In the genomic region with DNA sequence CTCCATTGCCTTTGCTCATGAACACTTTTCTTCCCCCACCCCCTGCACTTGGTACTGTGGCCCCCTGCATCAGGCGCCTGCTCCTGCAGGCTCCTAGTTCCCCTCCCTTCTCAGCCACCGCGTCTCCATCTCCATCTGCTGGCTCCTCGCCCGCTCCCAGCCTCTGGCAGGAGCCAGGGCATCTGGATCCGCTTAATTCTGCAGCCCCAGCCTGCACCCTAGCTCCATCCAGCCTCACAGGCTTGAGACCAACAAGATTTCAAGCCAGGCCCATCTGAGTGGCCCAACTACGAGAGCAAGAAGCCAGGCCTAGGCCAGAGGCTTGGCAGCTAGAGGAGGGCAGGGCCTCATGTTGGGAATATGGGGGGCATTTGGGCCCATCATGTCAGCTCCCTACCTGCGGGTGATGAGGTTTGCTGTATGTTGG, we compare ENCODE assay signal across 12 mouse cellular contexts. TPM values are rescaled to one million over a fixed set of nuclear protein-coding genes. Genes with fewer than 3 reads are reported as not detected.
DNase-seq lines count a peak whose midpoint lies in the region; ATAC-seq and TF ChIP-seq lines count a peak whose summit lies in the region.
"Not testable (repeated sequence)": the region's sequence is repeated elsewhere in the genome, so short reads cannot be mapped to it uniquely, and the experiment has no call there.
"Had no signal": no experiment of that assay in that cellular context is flagged by ENCODE, and none has a peak within 500 bp of the region (broad histone marks: within the 10 kb centered on the region; RNA-seq: fewer than 3 reads in every experiment).

No protein-coding gene starts in this region.

- peak overlapping the region; percentile 95 for H3K27ac ChIP-seq in embryonic facial prominence, embryonic 11.5 days (replicated peaks; ENCODE audit: low read depth, low read length)
- peak overlapping the region; percentile 92 for H3K27ac ChIP-seq in kidney, postnatal 0 days
- H3K27ac ChIP-seq in liver, adult 2 months (replicated peaks; ENCODE audit: insufficient read depth, low read depth, low read length); midbrain, postnatal 0 days (ENCODE audit: low read depth, low read length): not testable (repeated sequence)

- H3K4me2 ChIP-seq in embryonic facial prominence, embryonic 11.5 days (ENCODE audit: low read depth, low read length), result peak overlapping the region; percentile 54
- H3K4me2 ChIP-seq in kidney, postnatal 0 days (ENCODE audit: low read length), result peak overlapping the region; percentile 70
- H3K4me2 ChIP-seq in midbrain, postnatal 0 days (ENCODE audit: low read depth, low read length, poor library complexity, severe bottlenecking), result not testable (repeated sequence)

- H3K27me3 ChIP-seq in embryonic facial prominence, embryonic 11.5 days (ENCODE audit: control insufficient read depth, insufficient read depth, low read length); kidney, postnatal 0 days (ENCODE audit: insufficient read depth, low read length); liver, adult 2 months (ENCODE audit: control insufficient read depth, insufficient read depth, low read length); midbrain, postnatal 0 days (ENCODE audit: insufficient read depth, low read length): not testable (repeated sequence)

- TF ChIP-seq CTCF in kidney, postnatal 0 days (IDR thresholded peaks at IDR 0.05; ENCODE audit: low read depth); liver, adult 2 months (IDR thresholded peaks at IDR 0.05; ENCODE audit: low read depth, low read length); midbrain, postnatal 0 days (IDR thresholded peaks at IDR 0.05): not testable (repeated sequence)

- intact Hi-C loops in gastrocnemius, postnatal 14 days (cut with DNase I; ENCODE audit: low total_unique reads); heart, postnatal 36 days (cut with DNase I): not testable (repeated sequence)

- 19% methylated on average over 8 of the region's 8 CpGs for WGBS in embryonic facial prominence, embryonic 11.5 days
- WGBS in kidney, postnatal 0 days, result 35% methylated on average over 8 of the region's 8 CpGs
- 64% methylated on average over 8 of the region's 8 CpGs for WGBS in liver, adult 2 months
- 43% methylated on average over 8 of the region's 8 CpGs for WGBS in midbrain, postnatal 0 days

- not testable (repeated sequence) for H3K4me1 ChIP-seq in embryonic facial prominence, embryonic 11.5 days (ENCODE audit: control insufficient read depth, insufficient read depth, low read length); midbrain, postnatal 0 days (ENCODE audit: insufficient read depth, low read length)
- H3K4me1 ChIP-seq in kidney, postnatal 0 days (replicated peaks; ENCODE audit: insufficient read depth, low read length), result peaks cover 32% of the 10 kb centered on the region
- peaks cover 25% of the 10 kb centered on the region for H3K4me1 ChIP-seq in liver, adult 2 months (ENCODE audit: control insufficient read depth, insufficient read depth, low read length)

- H3K9ac ChIP-seq in embryonic facial prominence, embryonic 11.5 days (replicated peaks; ENCODE audit: low read length), result peak overlapping the region; percentile 55
- 0 out of 2 replicates have a peak overlapping the region, but pooled peaks have one; percentile 51 for H3K9ac ChIP-seq in kidney, postnatal 0 days (ENCODE audit: low read depth, low read length)
- H3K9ac ChIP-seq in liver, adult 2 months (ENCODE audit: low read depth, low read length), result peak overlapping the region; percentile 19; the same call in 1 of the 2 replicates
- 0 out of 2 replicates have a peak overlapping the region, but pooled peaks have one; percentile 36 for H3K9ac ChIP-seq in midbrain, postnatal 0 days (replicated peaks; ENCODE audit: low read length, poor library complexity, severe bottlenecking)

- H3K79me2 ChIP-seq in liver, adult 2 months (ENCODE audit: control insufficient read depth, insufficient read depth, low read length), result not testable (repeated sequence)

- not testable (repeated sequence) for TF ChIP-seq POLR2A in liver, adult 2 months (IDR thresholded peaks at IDR 0.05; ENCODE audit: extremely low read depth, insufficient read depth, low read length)

- DNase-seq in adrenal gland, postnatal 14 days, result peak; percentile 72
- peak; percentile 82 for DNase-seq in embryonic facial prominence, embryonic 11.5 days (ENCODE audit: low spot score)
- DNase-seq in gastrocnemius, postnatal 14 days, result peak; percentile 91
- peak; percentile 69 to 70 for DNase-seq in heart, postnatal 36 days
- peak; percentile 31 for DNase-seq in kidney, postnatal 0 days (ENCODE audit: low spot score)
- not testable (repeated sequence) for DNase-seq in liver, adult 2 months (ENCODE audit: extremely low read depth, low read depth, low spot score)
- peak; percentile 63 for DNase-seq in midbrain, postnatal 0 days (ENCODE audit: low spot score)
- DNase-seq in testis, postnatal 10 days (ENCODE audit: low spot score), result peak; percentile 82

- H3K4me3 ChIP-seq in embryonic facial prominence, embryonic 11.5 days (ENCODE audit: low read depth, low read length), result peak overlapping the region; percentile 40
- 0 out of 2 replicates have a peak overlapping the region, but pooled peaks have one; percentile 4 for H3K4me3 ChIP-seq in kidney, postnatal 0 days (replicated peaks; ENCODE audit: low read depth, low read length)
- not testable (repeated sequence) for H3K4me3 ChIP-seq in liver, adult 2 months (ENCODE audit: insufficient read depth, low read depth, low read length); midbrain, postnatal 0 days (ENCODE audit: low read depth, low read length)

- peak; percentile 70 for ATAC-seq in embryonic facial prominence, embryonic 11.5 days (replicated peaks; ENCODE audit: insufficient number of reproducible peaks, low FRiP score, low TSS enrichment, low read depth)
- not testable (repeated sequence) for ATAC-seq in kidney, postnatal 0 days (replicated peaks; ENCODE audit: low FRiP score, low read depth)
- peak; percentile 29; the same call in 1 of the 2 replicates for ATAC-seq in midbrain, postnatal 0 days (ENCODE audit: low FRiP score)

- H3K36me3 ChIP-seq in embryonic facial prominence, embryonic 11.5 days (replicated peaks; ENCODE audit: control insufficient read depth, insufficient read depth, low read depth, low read length); kidney, postnatal 0 days (ENCODE audit: insufficient read depth, low read length); liver, adult 2 months (ENCODE audit: control insufficient read depth, insufficient read depth, low read length); midbrain, postnatal 0 days (ENCODE audit: insufficient read depth, low read length): not testable (repeated sequence)

- not testable (repeated sequence) for H3K9me3 ChIP-seq in embryonic facial prominence, embryonic 11.5 days (replicated peaks; ENCODE audit: control insufficient read depth, low read length); kidney, postnatal 0 days (replicated peaks; ENCODE audit: low read length); midbrain, postnatal 0 days (ENCODE audit: low read length)

RNA-seq across cellular contexts. Expression of a gene that starts 6.7 kb away (rescaled TPM):
- total RNA-seq in adrenal gland, postnatal 14 days (2021), result 67.1 and 76.7 TPM in 2 replicates
- 73.4 and 83.8 TPM in 2 replicates for polyA plus RNA-seq in embryonic facial prominence, embryonic 11.5 days (2014; fragmentation: Nextera tagmentation; extraction: Ambion mirVana)
- 10 to 100 TPM; 12.0 to 15.6 TPM for total RNA-seq in gastrocnemius, postnatal 14 days (2021)
- 10 to 100 TPM; 19.7 to 23.5 TPM for total RNA-seq in heart, postnatal 36 days (2021)
- 58.4 and 64.4 TPM in 2 replicates for polyA plus RNA-seq in kidney, postnatal 0 days (2015; fragmentation: Nextera tagmentation; extraction: Ambion mirVana)
- total RNA-seq in liver, adult 2 months (2014; rRNA removed), result 69.3 and 82.2 TPM in 2 replicates
- polyA plus RNA-seq in liver, adult 2 months (2012; rRNA removed), result 362 and 423 TPM in 2 replicates
- total RNA-seq in midbrain, postnatal 0 days (2014; rRNA removed), result 34.1 and 45.4 TPM in 2 replicates
- 44.8 and 55.4 TPM in 2 replicates for polyA plus RNA-seq in midbrain, postnatal 0 days (2015; fragmentation: Nextera tagmentation; extraction: Ambion mirVana)

RNA-seq across cellular contexts. Expression of a gene that starts 7.7 kb away (rescaled TPM):
- total RNA-seq in adrenal gland, postnatal 14 days (2021), result 36.1 and 42.3 TPM in 2 replicates
- 35.1 and 37.5 TPM in 2 replicates for polyA plus RNA-seq in embryonic facial prominence, embryonic 11.5 days (2014; fragmentation: Nextera tagmentation; extraction: Ambion mirVana)
- total RNA-seq in gastrocnemius, postnatal 14 days (2021), result 10 to 100 TPM; 26.5 to 27.0 TPM
- total RNA-seq in heart, postnatal 36 days (2021), result 10 to 100 TPM; 58.5 to 59.4 TPM
- polyA plus RNA-seq in kidney, postnatal 0 days (2015; fragmentation: Nextera tagmentation; extraction: Ambion mirVana), result 72.1 and 75.2 TPM in 2 replicates
- total RNA-seq in liver, adult 2 months (2014; rRNA removed), result 52.4 and 57.9 TPM in 2 replicates
- 204 and 217 TPM in 2 replicates for polyA plus RNA-seq in liver, adult 2 months (2012; rRNA removed)
- total RNA-seq in midbrain, postnatal 0 days (2014; rRNA removed), result 53.7 and 68.1 TPM in 2 replicates
- 54.0 and 60.0 TPM in 2 replicates for polyA plus RNA-seq in midbrain, postnatal 0 days (2015; fragmentation: Nextera tagmentation; extraction: Ambion mirVana)

RNA-seq across cellular contexts. Expression of a gene that starts 11.3 kb away (rescaled TPM):
- total RNA-seq in adrenal gland, postnatal 14 days (2021), result 29.7 and 34.9 TPM in 2 replicates
- 47.7 and 49.3 TPM in 2 replicates for polyA plus RNA-seq in embryonic facial prominence, embryonic 11.5 days (2014; fragmentation: Nextera tagmentation; extraction: Ambion mirVana)
- total RNA-seq in gastrocnemius, postnatal 14 days (2021), result 10 to 100 TPM; 27.3 to 31.4 TPM
- total RNA-seq in heart, postnatal 36 days (2021), result 10 to 100 TPM; 19.1 to 19.4 TPM
- 39.1 and 42.1 TPM in 2 replicates for polyA plus RNA-seq in kidney, postnatal 0 days (2015; fragmentation: Nextera tagmentation; extraction: Ambion mirVana)
- 11.9 and 13.1 TPM in 2 replicates for total RNA-seq in liver, adult 2 months (2014; rRNA removed)
- 33.3 and 39.4 TPM in 2 replicates for polyA plus RNA-seq in liver, adult 2 months (2012; rRNA removed)
- total RNA-seq in midbrain, postnatal 0 days (2014; rRNA removed), result 191 and 237 TPM in 2 replicates
- 318 and 329 TPM in 2 replicates for polyA plus RNA-seq in midbrain, postnatal 0 days (2015; fragmentation: Nextera tagmentation; extraction: Ambion mirVana)

RNA-seq across cellular contexts. Expression of a gene that starts 31.8 kb away (rescaled TPM):
- total RNA-seq in adrenal gland, postnatal 14 days (2021), result not detected in 2 replicates
- 0.42 TPM in 1 of 2 replicates, not detected in the other for polyA plus RNA-seq in embryonic facial prominence, embryonic 11.5 days (2014; fragmentation: Nextera tagmentation; extraction: Ambion mirVana)
- total RNA-seq in gastrocnemius, postnatal 14 days (2021), result not detected
- not detected for total RNA-seq in heart, postnatal 36 days (2021)
- polyA plus RNA-seq in kidney, postnatal 0 days (2015; fragmentation: Nextera tagmentation; extraction: Ambion mirVana), result 0.08 and 0.14 TPM in 2 replicates
- total RNA-seq in liver, adult 2 months (2014; rRNA removed), result not detected in 2 replicates
- not detected in 2 replicates for polyA plus RNA-seq in liver, adult 2 months (2012; rRNA removed)
- 0.27 and 0.33 TPM in 2 replicates for total RNA-seq in midbrain, postnatal 0 days (2014; rRNA removed)
- 0.42 and 0.48 TPM in 2 replicates for polyA plus RNA-seq in midbrain, postnatal 0 days (2015; fragmentation: Nextera tagmentation; extraction: Ambion mirVana)
- total RNA-seq: adrenal gland, adult 8-10 months; CH12.LX had no signal
- polyA plus RNA-seq: erythroblast, embryonic 14.5 days; liver, postnatal 0 days had no signal

RNA-seq across cellular contexts. Expression of a gene that starts 39.7 kb away (rescaled TPM):
- total RNA-seq in adrenal gland, postnatal 14 days (2021), result 106 and 110 TPM in 2 replicates
- polyA plus RNA-seq in embryonic facial prominence, embryonic 11.5 days (2014; fragmentation: Nextera tagmentation; extraction: Ambion mirVana), result 119 and 128 TPM in 2 replicates
- total RNA-seq in gastrocnemius, postnatal 14 days (2021), result 10 to 100 TPM; 39.6 to 44.8 TPM
- 10 to 100 TPM; 70.7 to 77.7 TPM for total RNA-seq in heart, postnatal 36 days (2021)
- 152 and 154 TPM in 2 replicates for polyA plus RNA-seq in kidney, postnatal 0 days (2015; fragmentation: Nextera tagmentation; extraction: Ambion mirVana)
- total RNA-seq in liver, adult 2 months (2014; rRNA removed), result 33.4 and 40.2 TPM in 2 replicates
- polyA plus RNA-seq in liver, adult 2 months (2012; rRNA removed), result 43.2 and 44.5 TPM in 2 replicates
- 122 and 150 TPM in 2 replicates for total RNA-seq in midbrain, postnatal 0 days (2014; rRNA removed)
- 308 and 345 TPM in 2 replicates for polyA plus RNA-seq in midbrain, postnatal 0 days (2015; fragmentation: Nextera tagmentation; extraction: Ambion mirVana)
